24 mouse cellular contexts compared by ENCODE assay signal in genomic region chr17:30597786-30598185, GRCm38 (mm10). TPM values are rescaled to one million over a fixed set of nuclear protein-coding genes. Genes with fewer than 3 reads are reported as not detected.
DNase-seq lines count a peak whose midpoint lies in the region; ATAC-seq and TF ChIP-seq lines count a peak whose summit lies in the region.
"Had no signal": no experiment of that assay in that cellular context is flagged by ENCODE, and none has a peak within 500 bp of the region (broad histone marks: within the 10 kb centered on the region; RNA-seq: fewer than 3 reads in every experiment).

No protein-coding gene starts in this region.

- 93% methylated on average over 9 of the region's 9 CpGs for WGBS in midbrain, embryonic 11.5 days
- WGBS in midbrain, embryonic 15.5 days, result 91% methylated on average over 9 of the region's 9 CpGs
- 91% methylated on average over 9 of the region's 9 CpGs for WGBS in kidney, embryonic 15.5 days

- in situ Hi-C loops in ES-E14 (cut with MboI; ENCODE audit: low sequenced_read_pairs in 2 of 2, unreplicated experiment in 2 of 2), result no loop called here

- intact Hi-C loops in left cerebral cortex, postnatal 36 days (cut with DNase I), result no loop called here

- no peak for ATAC-seq in midbrain, embryonic 11.5 days (ENCODE audit: low FRiP score)
- no peak for ATAC-seq in midbrain, embryonic 15.5 days (replicated peaks)
- no peak for ATAC-seq in kidney, embryonic 15.5 days (replicated peaks; ENCODE audit: low FRiP score)
- ATAC-seq: forebrain, embryonic 14.5 days; forebrain, embryonic 16.5 days had no signal

- no peaks in the 10 kb centered on the region; the same call in 1 of the 2 replicates for H3K9me3 ChIP-seq in midbrain, embryonic 11.5 days (ENCODE audit: control insufficient read depth, low read length)
- H3K9me3 ChIP-seq in midbrain, embryonic 15.5 days, result no peaks in the 10 kb centered on the region
- H3K9me3 ChIP-seq in ES-E14 (ENCODE audit: control insufficient read depth, insufficient read depth, low read depth, low read length), result no peaks in the 10 kb centered on the region
- H3K9me3 ChIP-seq in kidney, embryonic 15.5 days (replicated peaks), result no peaks in the 10 kb centered on the region
- H3K9me3 ChIP-seq: embryonic facial prominence, embryonic 13.5 days; embryonic facial prominence, embryonic 15.5 days; forebrain, embryonic 12.5 days had no signal

- H3K27ac ChIP-seq in midbrain, embryonic 11.5 days (ENCODE audit: low read depth, low read length), result no peak overlapping the region
- no peak overlapping the region for H3K27ac ChIP-seq in midbrain, embryonic 15.5 days
- H3K27ac ChIP-seq in ES-E14 (ENCODE audit: insufficient read depth, low read depth, low read length, poor library complexity, severe bottlenecking), result peak overlapping the region; percentile 19
- no peak overlapping the region for H3K27ac ChIP-seq in kidney, embryonic 15.5 days
- H3K27ac ChIP-seq: embryonic facial prominence, embryonic 13.5 days; embryonic facial prominence, embryonic 15.5 days; forebrain, embryonic 10.5 days; forebrain, embryonic 12.5 days had no signal

- H3K4me3 ChIP-seq in midbrain, embryonic 11.5 days (ENCODE audit: low read depth, low read length), result no peak overlapping the region
- no peak overlapping the region for H3K4me3 ChIP-seq in midbrain, embryonic 15.5 days
- H3K4me3 ChIP-seq in ES-E14 (ENCODE audit: insufficient read depth in 1 of 2, low read depth in 1 of 2, low read length in 2 of 2, poor library complexity in 1 of 2, severe bottlenecking in 1 of 2), result no peak overlapping the region
- H3K4me3 ChIP-seq in kidney, embryonic 15.5 days (replicated peaks), result no peak overlapping the region
- H3K4me3 ChIP-seq: embryonic facial prominence, embryonic 13.5 days; embryonic facial prominence, embryonic 15.5 days; erythroblast, embryonic 14.5 days; forebrain, embryonic 10.5 days; forebrain, embryonic 12.5 days had no signal

- H3K27me3 ChIP-seq in midbrain, embryonic 11.5 days (ENCODE audit: control insufficient read depth, insufficient read depth, low read length), result no peaks in the 10 kb centered on the region
- H3K27me3 ChIP-seq in midbrain, embryonic 15.5 days (replicated peaks), result no peaks in the 10 kb centered on the region
- H3K27me3 ChIP-seq in kidney, embryonic 15.5 days, result no peaks in the 10 kb centered on the region
- H3K27me3 ChIP-seq: embryonic facial prominence, embryonic 13.5 days; embryonic facial prominence, embryonic 15.5 days; forebrain, embryonic 12.5 days had no signal

- H3K4me2 ChIP-seq in midbrain, embryonic 11.5 days, result no peak overlapping the region
- no peak overlapping the region for H3K4me2 ChIP-seq in midbrain, embryonic 15.5 days
- no peak overlapping the region for H3K4me2 ChIP-seq in kidney, embryonic 15.5 days
- H3K4me2 ChIP-seq: embryonic facial prominence, embryonic 13.5 days; embryonic facial prominence, embryonic 15.5 days; forebrain, embryonic 12.5 days had no signal

- H3K9ac ChIP-seq in midbrain, embryonic 11.5 days (ENCODE audit: low read length), result no peak overlapping the region
- H3K9ac ChIP-seq in midbrain, embryonic 15.5 days, result no peak overlapping the region
- H3K9ac ChIP-seq in ES-E14 (ENCODE audit: insufficient read depth, low read depth, low read length, poor library complexity, severe bottlenecking), result no peak overlapping the region; the same call in 1 of the 2 replicates
- H3K9ac ChIP-seq in kidney, embryonic 15.5 days, result no peak overlapping the region
- H3K9ac ChIP-seq: embryonic facial prominence, embryonic 13.5 days; embryonic facial prominence, embryonic 15.5 days; forebrain, embryonic 12.5 days had no signal

- no peaks in the 10 kb centered on the region for H3K4me1 ChIP-seq in midbrain, embryonic 11.5 days (ENCODE audit: control insufficient read depth, insufficient read depth, low read length)
- peaks cover 10% of the 10 kb centered on the region; the same call in 1 of the 2 replicates for H3K4me1 ChIP-seq in midbrain, embryonic 15.5 days
- peaks cover 34 to 43% of the 10 kb centered on the region in 2 experiments for H3K4me1 ChIP-seq in ES-E14 (ENCODE audit: control insufficient read depth in 2 of 2, insufficient read depth in 2 of 2, low read length in 2 of 2, poor library complexity in 1 of 2)
- H3K4me1 ChIP-seq in kidney, embryonic 15.5 days, result no peaks in the 10 kb centered on the region
- H3K4me1 ChIP-seq: embryonic facial prominence, embryonic 15.5 days had no signal

- peak; percentile 17 for DNase-seq in midbrain, embryonic 11.5 days (ENCODE audit: low spot score, missing footprints)
- DNase-seq in ES-E14 (ENCODE audit: low read depth, low spot score), result no peak
- DNase-seq in retina, embryonic 14.5 days (ENCODE audit: low spot score), result peak; percentile 35
- DNase-seq in retina, postnatal 7 days (ENCODE audit: low read depth, low spot score), result peak; percentile 87
- no peak for DNase-seq in left cerebral cortex, postnatal 36 days (ENCODE audit: low spot score in 2 of 2)
- no peak for DNase-seq in kidney, postnatal 14 days
- DNase-seq: adrenal gland, adult 8-10 months; adrenal gland, postnatal 14 days; adrenal gland, postnatal 36 days; cerebellum, adult 11-12 months; cerebellum, adult 2 months; cerebellum, adult 9-10 months; cerebellum, postnatal 14 days; cerebellum, postnatal 36 days; embryo, embryonic 11 days had no signal

- H3K36me3 ChIP-seq in midbrain, embryonic 11.5 days (ENCODE audit: control insufficient read depth, insufficient read depth, low read length), result peaks cover 22% of the 10 kb centered on the region
- peaks cover 9% of the 10 kb centered on the region; the same call in 1 of the 2 replicates for H3K36me3 ChIP-seq in midbrain, embryonic 15.5 days (replicated peaks)
- H3K36me3 ChIP-seq in ES-E14 (ENCODE audit: control insufficient read depth, insufficient read depth, low read length, poor library complexity, severe bottlenecking), result peaks cover 42% of the 10 kb centered on the region
- peaks cover 88% of the 10 kb centered on the region for H3K36me3 ChIP-seq in kidney, embryonic 15.5 days

TF ChIP-seq in ES-E14, 5 proteins besides CTCF, POLR2A, EP300 and RAD21:
- TF ChIP-seq ZNF384 (IDR thresholded peaks at IDR 0.05; ENCODE audit: low read depth, low read length), result no peak

RNA-seq across cellular contexts. Expression of gene Btbd9, which starts 21.5 kb away (rescaled TPM):
- 57.5 and 59.7 TPM in 2 replicates for polyA plus RNA-seq in midbrain, embryonic 11.5 days (2014; fragmentation: Nextera tagmentation; extraction: Ambion mirVana)
- 156 and 163 TPM in 2 replicates for polyA plus RNA-seq in midbrain, embryonic 15.5 days (2015; fragmentation: Nextera tagmentation; extraction: Ambion mirVana)
- total RNA-seq in ES-E14 (2012; rRNA removed), result 28.2 and 34.8 TPM in 2 replicates
- 100 to 1,000 TPM in 1 of 2 experiments, 10 to 100 TPM in 1; 80.5 to 105 TPM for total RNA-seq in left cerebral cortex, postnatal 36 days (2021)
- 54.3 and 57.8 TPM in 2 replicates for polyA plus RNA-seq in kidney, embryonic 15.5 days (2015; fragmentation: Nextera tagmentation; extraction: Ambion mirVana)

RNA-seq across cellular contexts. Expression of gene Dnah8, which starts 26.4 kb away (rescaled TPM):
- 1.1 and 1.5 TPM in 2 replicates for polyA plus RNA-seq in midbrain, embryonic 11.5 days (2014; fragmentation: Nextera tagmentation; extraction: Ambion mirVana)
- polyA plus RNA-seq in midbrain, embryonic 15.5 days (2015; fragmentation: Nextera tagmentation; extraction: Ambion mirVana), result 2.0 and 2.7 TPM in 2 replicates
- 19.5 and 28.0 TPM in 2 replicates for total RNA-seq in ES-E14 (2012; rRNA removed)
- 1 to 10 TPM; 1.3 TPM for total RNA-seq in left cerebral cortex, postnatal 36 days (2021)
- 0.91 and 1.3 TPM in 2 replicates for polyA plus RNA-seq in kidney, embryonic 15.5 days (2015; fragmentation: Nextera tagmentation; extraction: Ambion mirVana)

RNA-seq across cellular contexts. Expression of gene Glo1, which starts 28.9 kb away (rescaled TPM):
- polyA plus RNA-seq in midbrain, embryonic 11.5 days (2014; fragmentation: Nextera tagmentation; extraction: Ambion mirVana), result 277 and 302 TPM in 2 replicates
- polyA plus RNA-seq in midbrain, embryonic 15.5 days (2015; fragmentation: Nextera tagmentation; extraction: Ambion mirVana), result 128 and 131 TPM in 2 replicates
- total RNA-seq in ES-E14 (2012; rRNA removed), result 283 and 284 TPM in 2 replicates
- total RNA-seq in left cerebral cortex, postnatal 36 days (2021), result 100 to 1,000 TPM; 133 to 152 TPM
- 221 and 230 TPM in 2 replicates for polyA plus RNA-seq in kidney, embryonic 15.5 days (2015; fragmentation: Nextera tagmentation; extraction: Ambion mirVana)

Comparison
In these comparisons a context has a peak if more than half of its experiments do, and no peak if none do; other contexts are left out.
1. DNase-seq: peak in midbrain, embryonic 11.5 days (single experiment), retina, embryonic 14.5 days (single experiment) and retina, postnatal 7 days (single experiment); none in ES-E14 (single experiment), left cerebral cortex, postnatal 36 days (0 of 2) and kidney, postnatal 14 days (single experiment).